Mouse (Mus musculus) MN1 (cell line): ENCODE measurements around the gene Pld5.

ENCODE experiments used
- DNase-seq: peaks from one replicate; pipeline ENCODE4 v3.0.0-alpha.2; 2016; ENCODE audit warnings: low spot score

Pld5 gene

DNA sequence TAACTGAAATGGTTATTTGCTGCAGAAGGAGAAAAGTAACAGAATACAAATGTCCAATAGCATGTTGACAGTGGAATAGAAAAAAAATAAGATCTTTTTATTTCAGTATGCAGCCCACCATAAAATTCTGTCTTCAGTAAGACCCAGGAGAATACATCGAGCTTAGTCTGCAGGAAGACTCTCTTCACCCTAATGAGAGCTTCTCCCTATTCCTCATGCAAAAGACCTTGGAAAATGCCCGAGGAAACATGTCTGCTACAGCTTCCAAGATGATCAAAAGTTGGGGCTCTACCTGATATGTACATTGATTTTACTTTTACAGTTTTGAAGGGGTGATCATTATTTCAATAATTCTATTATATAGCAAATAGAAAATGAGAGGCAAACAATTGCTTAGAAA lies 108.0 kb downstream of the Pld5 start:
- DNase-seq = no peak

DNA sequence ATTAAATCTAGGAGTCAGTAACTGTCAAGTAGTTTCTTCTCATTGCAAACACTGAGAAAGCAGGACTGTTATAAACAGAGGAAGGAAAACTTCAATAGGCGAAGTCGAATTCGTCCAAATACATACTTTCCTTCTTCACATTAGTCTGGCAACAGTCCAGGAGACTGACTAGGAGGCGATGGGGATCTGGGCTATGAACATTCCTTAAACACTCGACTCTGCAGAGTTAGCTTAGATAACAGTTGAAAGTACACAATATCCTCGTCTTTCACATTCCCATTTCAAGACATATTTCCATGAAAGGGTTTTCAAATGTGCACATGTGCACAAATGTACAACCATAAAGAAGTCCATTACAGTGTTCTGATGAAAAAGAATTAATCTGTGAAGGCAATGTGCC lies 129.8 kb downstream of the Pld5 start:
- DNase-seq = no peak

- DNase-seq = no peak
Observed at GRCm38 (mm10) chr1:176134379-176134778, 140.7 kb downstream of the Pld5 start.

- no peak for DNase-seq
Observed at GRCm38 (mm10) chr1:176125771-176126170, 149.3 kb downstream of the Pld5 start.

DNA sequence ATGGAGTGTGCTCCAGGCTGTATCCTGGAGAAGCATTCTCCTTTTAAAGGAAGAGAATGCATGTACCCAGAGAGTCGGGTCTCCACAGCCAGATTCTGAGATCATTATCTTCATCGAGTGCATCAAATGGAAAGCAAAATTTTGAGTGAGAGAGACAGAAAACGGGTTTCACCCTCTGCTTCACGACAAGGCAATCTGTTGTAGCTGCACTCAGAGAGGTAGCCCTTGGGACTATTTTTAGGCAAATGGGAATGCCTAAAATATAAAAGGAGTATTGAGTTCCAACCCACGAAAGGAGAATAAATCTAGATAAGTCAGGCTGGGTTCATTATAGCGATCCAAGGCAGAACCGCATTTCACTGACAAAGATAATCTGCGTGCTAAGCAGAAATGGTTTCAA lies 150.7 kb downstream of the Pld5 start:
- no peak for DNase-seq

DNA sequence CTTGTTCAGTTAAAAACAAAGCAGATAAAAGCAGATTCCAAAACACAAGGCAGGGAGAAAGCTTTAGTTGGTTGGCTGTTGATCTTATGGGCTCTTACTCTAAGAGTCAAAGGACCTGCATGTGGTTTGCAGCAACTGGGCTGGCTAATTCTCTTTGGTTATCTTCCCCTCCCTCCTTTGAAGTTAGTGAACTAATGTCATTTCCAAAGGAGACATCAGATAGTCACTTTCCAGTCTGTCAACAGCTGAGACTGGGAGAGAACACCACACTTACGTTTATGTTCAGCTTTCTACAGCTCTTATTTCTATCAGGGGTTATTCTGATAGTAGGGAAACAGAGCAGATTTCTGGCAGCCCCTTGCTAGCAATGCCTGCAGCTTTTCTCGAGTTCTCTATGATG lies 151.3 kb downstream of the Pld5 start:
- no peak for DNase-seq

- no peak for DNase-seq
Observed at GRCm38 (mm10) chr1:176115604-176116003, 159.5 kb downstream of the Pld5 start.

GRCm38 (mm10) chr1:176098685-176099320 lies 176.3 kb downstream of the Pld5 start:
- DNase-seq = no peak

GRCm38 (mm10) chr1:176092119-176092518 lies 183.0 kb downstream of the Pld5 start:
- DNase-seq = no peak

GRCm38 (mm10) chr1:176089382-176089781 lies 185.7 kb downstream of the Pld5 start:
- DNase-seq = no peak

- no peak for DNase-seq
Observed at GRCm38 (mm10) chr1:176085952-176086648, 189.0 kb downstream of the Pld5 start.

DNA sequence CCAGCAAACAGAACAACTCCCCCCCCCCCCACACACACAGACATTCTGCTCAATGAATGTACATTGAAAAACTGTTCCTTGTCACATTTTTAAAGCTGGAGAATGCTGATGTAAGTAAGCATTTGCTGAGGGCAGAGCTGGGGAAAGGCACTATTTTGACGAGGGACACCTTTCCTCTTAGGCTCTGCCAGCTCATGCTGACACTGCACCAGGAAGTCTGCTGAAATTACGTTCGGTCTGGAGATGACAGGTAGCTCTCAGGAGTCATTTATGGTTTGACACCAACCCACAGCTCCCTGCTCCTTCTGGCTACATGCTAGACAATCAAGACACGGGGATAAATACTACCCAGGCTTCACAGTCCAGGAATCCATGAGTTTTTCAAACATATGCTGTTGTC lies 192.8 kb downstream of the Pld5 start:
- no peak for DNase-seq

DNA sequence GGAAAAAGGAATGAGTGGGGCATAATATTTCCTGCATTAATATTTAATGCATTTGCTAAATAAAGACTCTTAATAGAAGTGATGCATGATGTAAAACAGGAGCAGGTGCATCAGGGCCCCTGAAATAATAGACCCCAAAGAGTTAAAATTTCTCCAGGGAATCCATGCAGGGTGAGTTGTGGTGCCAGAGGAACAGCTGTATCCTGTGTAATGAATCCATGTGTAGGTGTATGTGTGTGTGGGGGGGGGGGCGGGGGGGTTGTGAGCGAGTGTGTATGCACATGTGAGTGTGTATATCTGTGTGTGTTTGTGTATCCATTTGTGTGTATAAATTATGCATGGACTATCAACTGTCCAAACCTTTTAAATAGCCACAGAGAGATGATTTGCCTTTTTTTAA lies 194.1 kb downstream of the Pld5 start:
- DNase-seq = no peak

DNA sequence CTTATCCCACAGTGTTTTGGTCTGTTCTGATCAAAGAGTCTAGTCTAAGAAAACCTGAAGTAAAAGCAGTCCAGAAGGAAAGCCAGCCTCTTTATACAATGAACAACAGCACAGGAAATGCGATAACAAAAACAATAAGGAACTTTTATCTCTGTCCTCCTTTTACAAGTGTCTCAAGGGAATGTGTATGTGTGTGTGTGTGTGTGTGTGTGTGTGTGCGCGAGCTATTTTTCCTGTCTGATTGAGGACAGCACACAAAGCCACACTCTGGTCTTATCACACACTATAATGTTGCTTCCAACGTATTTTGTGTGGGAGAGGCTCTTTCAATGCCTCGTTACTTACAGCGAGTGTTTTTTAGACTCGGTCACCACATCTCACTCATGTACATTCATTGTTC lies 196.7 kb downstream of the Pld5 start:
- DNase-seq = no peak

DNA sequence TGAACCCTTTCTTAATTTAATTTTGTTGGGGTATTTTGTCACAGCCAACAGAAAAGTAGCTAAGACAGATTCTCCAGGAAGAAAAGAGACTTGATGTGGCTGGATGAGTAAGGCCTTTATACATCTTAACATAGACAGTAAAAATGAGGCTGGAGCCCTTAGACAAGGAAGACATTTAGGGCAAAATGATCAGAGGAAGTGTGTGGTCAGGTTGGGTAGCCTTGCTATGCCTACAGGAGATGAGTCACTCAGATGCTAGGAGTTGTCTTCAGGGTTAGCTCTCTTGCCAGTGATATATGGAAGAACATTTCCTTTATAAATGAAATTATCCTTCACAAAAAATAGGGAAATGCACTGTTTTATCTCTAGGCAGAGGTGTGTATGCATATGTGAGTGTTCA lies 198.3 kb downstream of the Pld5 start:
- no peak for DNase-seq

DNA sequence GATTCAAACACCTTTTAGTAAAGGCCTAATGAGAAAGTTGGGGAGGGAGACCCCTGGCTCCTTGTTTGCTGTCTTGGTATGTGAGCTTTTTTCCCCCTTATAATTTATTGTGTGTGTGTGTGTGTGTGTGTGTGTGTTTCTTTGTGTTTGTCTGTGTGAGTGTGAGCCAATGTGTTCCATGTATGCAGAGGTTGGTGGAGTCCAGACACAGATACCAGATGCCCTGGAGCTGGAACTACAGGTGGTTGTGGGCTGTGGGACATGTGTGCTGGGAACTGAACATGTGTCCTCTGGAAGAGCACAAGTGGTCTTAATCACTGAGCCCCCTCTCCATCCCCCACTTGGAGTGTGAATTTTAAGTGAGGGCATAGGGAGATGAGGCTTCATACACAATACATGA lies 199.3 kb downstream of the Pld5 start:
- no peak for DNase-seq

GRCm38 (mm10) chr1:176075409-176075808 lies 199.7 kb downstream of the Pld5 start:
- no peak for DNase-seq

DNA sequence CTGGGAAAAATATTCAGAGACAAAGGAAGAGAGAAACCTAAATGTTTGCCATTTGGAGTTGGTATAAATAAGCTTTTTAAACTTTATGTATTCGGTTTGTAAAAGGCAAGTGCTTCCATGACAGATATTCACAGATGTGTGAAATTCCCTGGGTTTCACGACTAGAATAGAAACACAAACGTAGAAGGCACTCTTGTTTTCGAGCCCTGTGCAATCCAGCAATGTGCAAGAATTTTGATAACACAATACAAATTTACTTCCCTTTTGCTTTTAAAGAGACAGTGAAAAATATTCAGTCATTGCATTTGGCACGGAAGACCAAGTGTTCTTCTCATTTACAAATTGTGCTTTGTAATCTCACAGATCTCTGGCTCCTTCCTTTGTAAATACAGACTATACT lies 200.6 kb downstream of the Pld5 start:
- DNase-seq = no peak

GRCm38 (mm10) chr1:176065281-176065680 lies 209.8 kb downstream of the Pld5 start:
- DNase-seq = no peak

- no peak for DNase-seq
Observed at GRCm38 (mm10) chr1:176064471-176064870, 210.6 kb downstream of the Pld5 start.

GRCm38 (mm10) chr1:176053653-176054052 lies 221.5 kb downstream of the Pld5 start:
- DNase-seq = no peak

DNA sequence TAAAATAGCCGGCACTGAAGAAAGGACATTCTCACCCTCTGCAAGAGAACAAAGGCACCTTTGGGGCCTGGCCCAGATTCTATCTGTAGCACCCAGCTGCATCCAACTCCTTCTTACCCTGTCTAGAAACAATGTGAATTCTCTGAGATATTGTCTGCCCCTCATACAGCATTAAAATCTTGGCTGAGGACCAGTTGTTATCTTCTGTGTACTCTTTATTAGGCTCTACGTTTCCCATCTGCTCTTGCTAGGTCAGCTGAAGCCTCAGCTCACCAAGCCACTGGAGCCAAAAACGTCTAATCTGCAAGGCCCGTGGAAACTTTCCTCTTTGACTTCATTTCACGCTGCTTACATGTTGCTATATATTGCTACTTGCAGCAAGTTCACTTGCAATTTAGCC lies 228.1 kb downstream of the Pld5 start:
- no peak for DNase-seq

DNA sequence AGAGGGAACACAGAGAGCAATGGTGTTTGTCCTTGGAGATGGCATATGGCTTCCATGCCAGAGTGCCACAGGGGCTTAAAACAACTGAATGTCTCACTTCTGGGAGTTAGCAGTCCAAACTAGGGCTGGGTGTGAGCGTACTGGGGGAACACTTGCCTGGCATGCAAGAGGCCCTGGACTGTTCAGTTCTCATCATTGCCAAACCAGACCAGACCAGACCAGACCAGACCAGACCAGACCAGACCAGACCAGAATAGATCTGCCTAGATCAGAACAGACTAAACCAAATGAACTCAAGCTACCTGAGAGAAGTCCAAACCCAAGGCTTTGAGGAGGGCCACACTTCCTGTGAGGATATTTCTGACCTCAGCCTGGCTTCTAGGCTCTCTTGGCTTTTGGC lies 228.7 kb downstream of the Pld5 start:
- DNase-seq = no peak

DNA sequence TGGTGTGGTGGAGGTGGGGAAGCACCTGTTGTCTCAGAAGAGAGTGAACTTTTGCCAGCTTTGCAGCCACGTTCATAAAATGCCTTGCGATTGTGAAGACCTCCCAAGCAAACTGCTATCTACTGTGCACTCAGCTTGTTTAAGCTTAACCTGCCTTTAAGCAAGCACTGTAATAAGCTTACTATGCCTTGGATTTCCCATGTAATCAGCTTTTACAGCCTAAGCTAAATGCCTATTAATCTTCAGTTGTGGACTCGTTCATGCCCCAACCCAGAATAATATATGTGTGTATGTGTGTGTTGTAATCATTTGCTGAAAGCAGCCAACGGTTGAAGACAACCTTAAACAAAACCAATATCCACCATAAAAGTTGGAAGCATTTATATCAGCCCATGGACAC lies 232.1 kb downstream of the Pld5 start:
- DNase-seq = no peak
